Mouse (Mus musculus): ENCODE measurements around the gene Klhl2.

- TF ChIP-seq CTCF (IDR thresholded peaks at IDR 0.05; ENCODE audit: low read depth, low read length) (no peak), POLR2A (IDR thresholded peaks at IDR 0.05; ENCODE audit: borderline replicate concordance, low read depth, low read length) (no peak)
Measured at GRCm38 (mm10) chr8:64848245-64848785, 1.5 kb downstream of the Klhl2 start.

Measured in bone marrow macrophage, adult 2 months (primary cell).